Mouse (Mus musculus) midbrain, postnatal 0 days (tissue): ENCODE measurements around the gene Tmem176a. TPM values are rescaled to one million over a fixed set of nuclear protein-coding genes. Genes with fewer than 3 reads are reported as not detected.
A peak's percentile ranks its signal among the peaks of the same experiment; 100 is the strongest.
"Not testable (repeated sequence)": the region's sequence is repeated elsewhere in the genome, so short reads cannot be mapped to it uniquely, and the experiment has no call there.

ENCODE experiments used
- ATAC-seq: fragments of 200-750 bp; cut with Nextera tagmentation; 2 replicates; pipeline ENCODE4 v1.8.0; 2017; ENCODE audit warnings: moderate number of reproducible peaks, mild to moderate bottlenecking, moderate TSS enrichment, moderate library complexity; ENCODE audit not compliant: low FRiP score
- DNase-seq: peaks from one replicate; pipeline ENCODE4 v3.0.0-alpha.2; 2015; ENCODE audit warnings: low spot score
- H3K27ac ChIP-seq: fragments of 300-500 bp; sonication (generic); 2 replicates; pipeline ENCODE4 v1.5.1; 2014; ENCODE audit warnings: low read depth, mild to moderate bottlenecking, low read length, mixed read lengths
- H3K27me3 ChIP-seq: fragments of 300-500 bp; sonication (generic); 2 replicates; pipeline ENCODE4 v1.6.1; 2014; ENCODE audit warnings: low read length, control low read depth, mixed read lengths; ENCODE audit not compliant: insufficient read depth
- H3K36me3 ChIP-seq: fragments of 300-500 bp; sonication (generic); 2 replicates; pipeline ENCODE4 v1.6.1; 2014; ENCODE audit warnings: low read length, control low read depth, mixed read lengths; ENCODE audit not compliant: insufficient read depth
- H3K4me1 ChIP-seq: fragments of 300-500 bp; sonication (generic); 2 replicates; pipeline ENCODE4 v1.6.1; 2014; ENCODE audit warnings: mild to moderate bottlenecking, control low read depth, antibody characterized with exemption, low read length, mixed read lengths; ENCODE audit not compliant: insufficient read depth
- H3K4me2 ChIP-seq: fragments of 300-500 bp; sonication (generic); 2 replicates; pipeline ENCODE4 v1.6.1; 2014; ENCODE audit warnings: low read depth, mild to moderate bottlenecking, low read length, mixed read lengths; ENCODE audit not compliant: poor library complexity, severe bottlenecking
- H3K4me3 ChIP-seq: fragments of 300-500 bp; sonication (generic); 2 replicates; pipeline ENCODE4 v1.5.1; 2014; ENCODE audit warnings: low read depth, mild to moderate bottlenecking, low read length, moderate library complexity
- H3K9ac ChIP-seq: fragments of 300-500 bp; sonication (generic); replicated peaks from 2 replicates; pipeline ENCODE4 v1.6.1; 2014; ENCODE audit warnings: mild to moderate bottlenecking, low read length, moderate library complexity, mixed read lengths; ENCODE audit not compliant: poor library complexity, severe bottlenecking
- H3K9me3 ChIP-seq: fragments of 300-500 bp; sonication (generic); 2 replicates; pipeline ENCODE4 v1.6.1; 2016; ENCODE audit warnings: low read length, control low read depth
- CTCF ChIP-seq: IDR thresholded peaks from 2 replicates; pipeline ENCODE4 v1.5.1; 2016; ENCODE audit warnings: antibody characterized with exemption, mild to moderate bottlenecking
- WGBS: fragments of 180-500 bp; shearing (Covaris S2); extraction: QIAGEN DNeasy Blood & Tissue Kit; methylation state at CpG from one replicate; pipeline ENCODE4 v1.1.7; 2014; 5-methylcytosine and 5-hydroxymethylcytosine counted together
- polyA plus RNA-seq: library from polyadenylated mRNA; unstranded; fragments of >200 nt; fragmentation: Nextera tagmentation; extraction: Ambion mirVana; gene quantifications from 2 replicates; pipeline ENCODE4 v1.2.1, GENCODE M21; 2015
- total RNA-seq: library from RNA; depleted of rRNA; stranded (reverse); fragments of >200 nt; gene quantifications from 2 replicates; pipeline ENCODE4 v1.2.3, GENCODE M21; 2014

Gene Tmem176a
- total and polyA plus RNA-seq, 2 experiments from 2014 or later = 15.1 to 27.0 TPM

- peak; percentile 40 for TF ChIP-seq CTCF
- Histone ChIP-seq H3K9me3 (no peaks in the 10 kb centered on the region), H3K4me1 (no peaks in the 10 kb centered on the region), H3K4me3 (no peak overlapping the region), H3K9ac (no peak overlapping the region), H3K4me2 (no peak overlapping the region), H3K27me3 (no peaks in the 10 kb centered on the region), H3K27ac (no peak overlapping the region), H3K36me3 (no peaks in the 10 kb centered on the region)
- no peak for ATAC-seq
- no peak for DNase-seq
Measured at GRCm38 (mm10) chr6:48815013-48815412, 25.7 kb upstream of the Tmem176a start.

GRCm38 (mm10) chr6:48817815-48818214 lies 22.9 kb upstream of the Tmem176a start:
- Histone ChIP-seq H3K4me2 (no peak overlapping the region), H3K27me3 (no peaks in the 10 kb centered on the region), H3K27ac (no peak overlapping the region), H3K4me3 (no peak overlapping the region), H3K9ac (no peak overlapping the region), H3K36me3 (no peaks in the 10 kb centered on the region), H3K9me3 (no peaks in the 10 kb centered on the region), H3K4me1 (no peaks in the 10 kb centered on the region)
- peak; percentile 84 for TF ChIP-seq CTCF
- WGBS = 5% methylated on average over 6 of the region's 6 CpGs
- ATAC-seq (no peak), DNase-seq (peak; percentile 91)

- not testable (repeated sequence) for H3K27me3 ChIP-seq, H3K9ac ChIP-seq, ATAC-seq, H3K4me2 ChIP-seq, H3K36me3 ChIP-seq, H3K9me3 ChIP-seq, H3K27ac ChIP-seq, H3K4me1 ChIP-seq, H3K4me3 ChIP-seq, DNase-seq
- 85% methylated on average over 7 of the region's 7 CpGs for WGBS
Measured at GRCm38 (mm10) chr6:48821991-48822785, 18.5 kb upstream of the Tmem176a start.

GRCm38 (mm10) chr6:48825016-48825415 lies 15.7 kb upstream of the Tmem176a start:
- Histone ChIP-seq H3K4me3 (no peak overlapping the region), H3K9me3 (no peaks in the 10 kb centered on the region), H3K4me1 (no peaks in the 10 kb centered on the region), H3K36me3 (no peaks in the 10 kb centered on the region), H3K4me2 (no peak overlapping the region), H3K27me3 (no peaks in the 10 kb centered on the region), H3K9ac (no peak overlapping the region), H3K27ac (no peak overlapping the region)
- ATAC-seq = no peak
- DNase-seq = no peak
- 78% methylated on average over 7 of the region's 7 CpGs for WGBS
- TF ChIP-seq CTCF = no peak

DNA sequence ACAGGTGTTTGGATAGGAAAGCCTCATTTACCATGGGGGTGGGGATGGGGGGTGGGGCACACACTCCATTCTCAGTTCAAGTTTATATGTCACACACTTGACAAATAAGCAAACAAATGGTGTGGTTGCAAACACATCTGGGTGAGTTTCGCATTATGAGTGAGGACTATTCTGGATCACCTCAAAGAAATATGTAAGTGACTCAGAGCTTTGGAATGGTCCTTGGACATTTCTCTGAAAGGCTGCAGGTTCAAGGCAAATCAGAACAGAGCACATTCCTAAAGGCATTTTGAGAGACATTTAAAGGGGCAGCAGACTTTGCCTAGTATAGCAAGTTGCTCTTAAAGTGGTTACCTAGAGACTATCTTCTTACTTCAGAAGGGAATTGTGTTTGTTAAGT lies 11.7 kb upstream of the Tmem176a start:
- Histone ChIP-seq H3K27me3 (no peaks in the 10 kb centered on the region), H3K4me1 (no peaks in the 10 kb centered on the region), H3K4me3 (no peak overlapping the region), H3K27ac (no peak overlapping the region), H3K36me3 (no peaks in the 10 kb centered on the region), H3K9me3 (no peaks in the 10 kb centered on the region), H3K4me2 (no peak overlapping the region), H3K9ac (no peak overlapping the region)
- ATAC-seq (no peak), DNase-seq (no peak)
- no peak for TF ChIP-seq CTCF
- WGBS = 92% methylated on average over 1 of the region's 1 CpGs

GRCm38 (mm10) chr6:48829651-48830050 lies 11.1 kb upstream of the Tmem176a start:
- no peak overlapping the region for H3K9ac ChIP-seq
- DNase-seq (no peak), ATAC-seq (no peak)
- no peak for TF ChIP-seq CTCF
- H3K27me3 ChIP-seq = no peaks in the 10 kb centered on the region
- no peak overlapping the region for H3K4me3 ChIP-seq
- no peaks in the 10 kb centered on the region; the same call in 1 of the 2 replicates for H3K36me3 ChIP-seq
- H3K4me1 ChIP-seq = no peaks in the 10 kb centered on the region
- H3K4me2 ChIP-seq = no peak overlapping the region
- no peak overlapping the region for H3K27ac ChIP-seq
- no peaks in the 10 kb centered on the region for H3K9me3 ChIP-seq
